Mouse (Mus musculus) G1E (cell line): ENCODE measurements around the gene Zbed6. TPM values are rescaled to one million over a fixed set of nuclear protein-coding genes. Genes with fewer than 3 reads are reported as not detected.
"Not testable (repeated sequence)": the region's sequence is repeated elsewhere in the genome, so short reads cannot be mapped to it uniquely, and the experiment has no call there.

Experiments used
- ATAC-seq: 2 replicates; pipeline ENCODE4 v1.8.0; 2016; ENCODE audit warnings: mild to moderate bottlenecking; ENCODE audit not compliant: insufficient number of reproducible peaks, poor library complexity, low FRiP score, severe bottlenecking; ENCODE audit errors: extremely low read depth
- DNase-seq: peaks from one replicate; pipeline ENCODE4 v3.0.0; 2012; ENCODE audit warnings: low spot score
- H3K27me3 ChIP-seq: 2 replicates; pipeline ENCODE4 v1.6.1; 2012; ENCODE audit warnings: mild to moderate bottlenecking, low read length, inconsistent platforms; ENCODE audit not compliant: insufficient read depth
- H3K36me3 ChIP-seq: replicated peaks from 2 replicates; pipeline ENCODE3; 2012; ENCODE audit warnings: mild to moderate bottlenecking, inconsistent platforms
- H3K4me1 ChIP-seq: 2 replicates; pipeline ENCODE4 v1.6.1; 2012; ENCODE audit warnings: low read depth, low read length, inconsistent platforms, mixed read lengths; ENCODE audit not compliant: insufficient read depth
- H3K4me3 ChIP-seq: 2 replicates; pipeline ENCODE4 v1.5.1; 2012; ENCODE audit warnings: low read depth, mild to moderate bottlenecking, inconsistent platforms, low read length, moderate library complexity, mixed read lengths
- H3K9me3 ChIP-seq: replicated peaks from 2 replicates; pipeline ENCODE4 v1.6.1; 2012; ENCODE audit warnings: inconsistent platforms
- CTCF ChIP-seq: IDR thresholded peaks from 2 replicates; pipeline ENCODE4 v1.5.1; 2012; ENCODE audit warnings: low read depth, low read length, inconsistent platforms, mixed read lengths
- GATA1 ChIP-seq: IDR thresholded peaks from 2 replicates; pipeline ENCODE4 v1.6.1; 2012; ENCODE audit warnings: borderline replicate concordance, low read length, inconsistent platforms, mixed read lengths
- GATA2 ChIP-seq: IDR thresholded peaks from 2 replicates; pipeline ENCODE4 v1.6.1; 2012; ENCODE audit warnings: low read depth, low read length, inconsistent platforms, borderline replicate concordance
- POLR2AphosphoS5 ChIP-seq: IDR thresholded peaks from 2 replicates; pipeline ENCODE4 v1.6.1; 2012; ENCODE audit warnings: low read depth, low read length, inconsistent platforms; ENCODE audit not compliant: insufficient replicate concordance
- TAL1 ChIP-seq: conservative IDR thresholded peaks from 2 replicates; pipeline ENCODE4 v1.6.1; 2012; ENCODE audit warnings: low read depth, low read length, inconsistent platforms, mixed read lengths
- polyA plus RNA-seq: library from polyadenylated mRNA; stranded (reverse); fragments of >175 nt; gene quantifications from 2 replicates; pipeline ENCODE4 v1.2.3, GENCODE M21; 2012
- total RNA-seq, 2 experiments: library from RNA; stranded (forward) in 1 of 2; stranded (reverse) in 1 of 2; fragments of 200-1000 nt in 1 of 2; fragments of >200 nt in 1 of 2; fragmentation: Nextera tagmentation in 1 of 2; gene quantifications; 2 replicates each; pipeline ENCODE4 v1.2.3; 2014 to 2017

The Zbed6 gene
- total and polyA plus RNA-seq, 3 experiments = 26.1 to 31.5 TPM; not detected in 1

- Histone ChIP-seq H3K4me1 (peaks cover 15% of the 10 kb centered on the region), H3K9me3 (no peaks in the 10 kb centered on the region), H3K27me3 (peaks cover 19% of the 10 kb centered on the region), H3K4me3 (no peak overlapping the region), H3K36me3 (no peaks in the 10 kb centered on the region)
- no peak for TF ChIP-seq GATA2
- TF ChIP-seq CTCF = no peak
- no peak for TF ChIP-seq GATA1
- TF ChIP-seq TAL1 = no peak
- TF ChIP-seq POLR2AphosphoS5 = no peak
- ATAC-seq = no peak
- DNase-seq = no peak
Observed at GRCm38 (mm10) chr1:133671801-133672200, 11.1 kb upstream of the Zbed6 start.

- no peak overlapping the region for H3K4me3 ChIP-seq
- DNase-seq (no peak), ATAC-seq (no peak)
- TF ChIP-seq TAL1 (no peak), GATA1 (no peak), CTCF (no peak), GATA2 (no peak), POLR2AphosphoS5 (no peak)
- H3K9me3 ChIP-seq = no peaks in the 10 kb centered on the region
- no peaks in the 10 kb centered on the region for H3K36me3 ChIP-seq
- peaks cover 15% of the 10 kb centered on the region for H3K4me1 ChIP-seq
- peaks cover 18% of the 10 kb centered on the region for H3K27me3 ChIP-seq
Observed at GRCm38 (mm10) chr1:133671266-133671665, 10.6 kb upstream of the Zbed6 start.

GRCm38 (mm10) chr1:133670776-133671175, 10.1 kb upstream of the Zbed6 start:
- Histone ChIP-seq H3K4me1 (peaks cover 15% of the 10 kb centered on the region), H3K27me3 (peaks cover 13% of the 10 kb centered on the region), H3K36me3 (no peaks in the 10 kb centered on the region), H3K4me3 (no peak overlapping the region), H3K9me3 (no peaks in the 10 kb centered on the region)
- DNase-seq (no peak), ATAC-seq (no peak)
- TF ChIP-seq GATA2 (no peak), TAL1 (no peak), POLR2AphosphoS5 (no peak), GATA1 (no peak), CTCF (no peak)

GRCm38 (mm10) chr1:133670190-133670589, 9.5 kb upstream of the Zbed6 start:
- no peak for TF ChIP-seq GATA2
- no peak for TF ChIP-seq GATA1
- no peak for TF ChIP-seq POLR2AphosphoS5
- TF ChIP-seq TAL1 = no peak
- TF ChIP-seq CTCF = no peak
- peaks cover 15% of the 10 kb centered on the region for H3K4me1 ChIP-seq
- no peaks in the 10 kb centered on the region for H3K36me3 ChIP-seq
- H3K4me3 ChIP-seq = no peak overlapping the region
- ATAC-seq (no peak), DNase-seq (no peak)
- H3K9me3 ChIP-seq = no peaks in the 10 kb centered on the region
- peaks cover 12% of the 10 kb centered on the region for H3K27me3 ChIP-seq

GRCm38 (mm10) chr1:133668618-133669017, 7.9 kb upstream of the Zbed6 start:
- no peak for TF ChIP-seq GATA2
- no peak for TF ChIP-seq CTCF
- no peak for TF ChIP-seq POLR2AphosphoS5
- no peak for TF ChIP-seq TAL1
- TF ChIP-seq GATA1 = no peak
- ATAC-seq = no peak
- no peaks in the 10 kb centered on the region for H3K9me3 ChIP-seq
- H3K36me3 ChIP-seq = no peaks in the 10 kb centered on the region
- peaks cover 26% of the 10 kb centered on the region for H3K4me1 ChIP-seq
- peaks cover 3% of the 10 kb centered on the region; the same call in 1 of the 2 replicates for H3K27me3 ChIP-seq
- no peak for DNase-seq
- no peak overlapping the region for H3K4me3 ChIP-seq

GRCm38 (mm10) chr1:133667721-133668120, 7.0 kb upstream of the Zbed6 start:
- ATAC-seq = no peak
- peaks cover 3% of the 10 kb centered on the region; the same call in 1 of the 2 replicates for H3K27me3 ChIP-seq
- H3K4me1 ChIP-seq = peaks cover 32% of the 10 kb centered on the region
- no peaks in the 10 kb centered on the region for H3K36me3 ChIP-seq
- no peak for DNase-seq
- TF ChIP-seq TAL1 (no peak), GATA1 (no peak), POLR2AphosphoS5 (no peak), GATA2 (no peak), CTCF (no peak)
- no peaks in the 10 kb centered on the region for H3K9me3 ChIP-seq
- no peak overlapping the region for H3K4me3 ChIP-seq

GRCm38 (mm10) chr1:133665713-133666112, 5.0 kb upstream of the Zbed6 start:
- not testable (repeated sequence) for H3K36me3 ChIP-seq, ATAC-seq, H3K27me3 ChIP-seq, H3K9me3 ChIP-seq, DNase-seq, H3K4me3 ChIP-seq
- peaks cover 31% of the 10 kb centered on the region for H3K4me1 ChIP-seq
